Mouse (Mus musculus) bone marrow macrophage, adult 2 months (primary cell): ENCODE measurements around the gene Rnf169.

Experiments used
- CTCF ChIP-seq: IDR thresholded peaks from 2 replicates; pipeline ENCODE4 v1.5.1; 2012; ENCODE audit warnings: low read depth, mild to moderate bottlenecking, low read length, moderate library complexity
- POLR2A ChIP-seq: IDR thresholded peaks from 2 replicates; pipeline ENCODE4 v1.6.1; 2012; ENCODE audit warnings: mild to moderate bottlenecking, low read depth, low read length, borderline replicate concordance

GRCm38 (mm10) chr7:99974208-99974970, 5.9 kb downstream of the Rnf169 start:
- TF ChIP-seq CTCF (no peak), POLR2A (no peak)
